Mouse (Mus musculus): ENCODE data around the gene Desi2. TPM values are rescaled to one million over a fixed set of nuclear protein-coding genes. Genes with fewer than 3 reads are reported as not detected.

The Desi2 gene
- total RNA-seq, 2 experiments from 2014 or later = 16.9 to 17.6 TPM

Other genes starting within 250 kb of the Desi2 start
- gene Catspere2, start 204.0 kb upstream of the Desi2 start, total RNA-seq (2021) = 1 to 10 TPM; 5.5 to 6.8 TPM
- 10 to 100 TPM; 31.1 to 33.9 TPM for gene Cox20, start 131.7 kb downstream of the Desi2 start, total RNA-seq (2021)
- 100 to 1,000 TPM; 321 to 436 TPM for gene Hnrnpu, start 150.4 kb downstream of the Desi2 start, total RNA-seq (2021)
- 10 to 100 TPM; 11.6 to 12.5 TPM for gene Efcab2, start 218.7 kb downstream of the Desi2 start, total RNA-seq (2021)